Mouse (Mus musculus): ENCODE data around the gene Cuzd1.

- no peak for TF ChIP-seq CTCF (IDR thresholded peaks at IDR 0.05)
- TF ChIP-seq EP300 (IDR thresholded peaks at IDR 0.05): no peak
Measured at GRCm38 (mm10) chr7:131364131-131364530, 42.0 kb upstream of the Cuzd1 start.

Measured in lung, postnatal 0 days (tissue).